In the genomic region with DNA sequence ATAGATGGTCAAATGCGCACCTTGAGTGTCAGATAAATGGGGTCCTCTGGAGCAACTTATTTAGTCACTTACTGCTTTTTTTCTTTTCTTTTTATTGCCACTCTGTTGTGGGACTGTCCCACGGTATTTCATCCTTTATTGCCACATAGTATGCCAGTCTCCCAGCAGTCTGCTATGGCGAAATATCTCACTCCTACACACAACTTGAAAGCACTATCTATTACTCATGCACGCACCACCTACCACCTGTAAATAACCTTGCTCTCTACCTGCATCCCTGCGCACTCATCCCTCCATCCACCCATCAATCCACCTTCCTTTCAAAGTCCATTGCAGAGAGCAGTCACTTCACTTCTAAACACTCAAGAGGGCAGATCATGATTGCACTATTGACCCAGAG, we compare ENCODE assay signal across 19 mouse cellular contexts.
"Had no signal": no experiment of that assay in that cellular context is flagged by ENCODE, and none has a peak within 500 bp of the region (broad histone marks: within the 10 kb centered on the region; RNA-seq: fewer than 3 reads in every experiment).

No protein-coding gene starts in this region.

- H3K4me2 ChIP-seq: liver, embryonic 13.5 days; midbrain, embryonic 12.5 days; midbrain, embryonic 15.5 days; neural tube, embryonic 12.5 days; neural tube, embryonic 15.5 days had no signal

- H3K9me3 ChIP-seq: liver, embryonic 13.5 days; midbrain, embryonic 12.5 days; midbrain, embryonic 15.5 days; neural tube, embryonic 12.5 days; neural tube, embryonic 15.5 days had no signal

- H3K36me3 ChIP-seq: liver, embryonic 13.5 days; midbrain, embryonic 12.5 days; midbrain, embryonic 15.5 days; neural tube, embryonic 12.5 days; neural tube, embryonic 15.5 days had no signal

- ATAC-seq: midbrain, embryonic 15.5 days had no signal

- H3K27ac ChIP-seq: liver, embryonic 13.5 days; midbrain, embryonic 12.5 days; midbrain, embryonic 15.5 days; neural tube, embryonic 12.5 days; neural tube, embryonic 15.5 days; stomach, postnatal 0 days had no signal

- H3K4me3 ChIP-seq: liver, embryonic 13.5 days; midbrain, embryonic 12.5 days; midbrain, embryonic 15.5 days; neural tube, embryonic 12.5 days; neural tube, embryonic 15.5 days had no signal

- DNase-seq: kidney, adult 2 months; kidney, postnatal 14 days; kidney, postnatal 4 days; layer of hippocampus, adult 9-11 months; liver, embryonic 13.5 days; lung, adult 2 months; lung, postnatal 14 days; lung, postnatal 4 days; right cerebral cortex, adult 18-20 months; right cerebral cortex, postnatal 14 days; right cerebral cortex, postnatal 4 days; thymus, adult 2 months; thymus, postnatal 14 days; thymus, postnatal 4 days had no signal

- H3K4me1 ChIP-seq: liver, embryonic 13.5 days; midbrain, embryonic 12.5 days; midbrain, embryonic 15.5 days; neural tube, embryonic 12.5 days; neural tube, embryonic 15.5 days had no signal

- H3K27me3 ChIP-seq: liver, embryonic 13.5 days; neural tube, embryonic 12.5 days; neural tube, embryonic 15.5 days had no signal

- H3K9ac ChIP-seq: liver, embryonic 13.5 days; midbrain, embryonic 12.5 days; midbrain, embryonic 15.5 days; neural tube, embryonic 12.5 days; neural tube, embryonic 15.5 days had no signal
